Mouse (Mus musculus): ENCODE results near the gene Chgb.

- TF ChIP-seq CTCF (IDR thresholded peaks at IDR 0.05; ENCODE audit: extremely low read depth, insufficient read depth, low read length) (no peak), POLR2A (IDR thresholded peaks at IDR 0.05; ENCODE audit: extremely low read depth, insufficient read depth, low read length) (peak; percentile 53; the same call in 1 of the 2 replicates)
These were observed 34.7 kb downstream of the Chgb start, which contains the start of the genes Trmt6 and Mcm8 for GRCm38 (mm10) chr2:132815608-132816314.
